Mouse (Mus musculus) liver, adult 2 months (tissue): Measurements from ENCODE around the gene Dapk3. TPM values are rescaled to one million over a fixed set of nuclear protein-coding genes. Genes with fewer than 3 reads are reported as not detected.

ENCODE experiments used
- DNase-seq: peaks from one replicate; pipeline ENCODE4 v3.0.0-alpha.2; 2011; ENCODE audit warnings: low read depth, low spot score; ENCODE audit errors: extremely low read depth
- H3K27ac ChIP-seq: fragments of 200-500 bp; replicated peaks from 2 replicates; pipeline ENCODE4 v1.5.1; 2012; ENCODE audit warnings: low read depth, mild to moderate bottlenecking, control low read depth, inconsistent platforms, low read length; ENCODE audit not compliant: insufficient read depth
- H3K27me3 ChIP-seq: fragments of 200-500 bp; 2 replicates; pipeline ENCODE4 v1.6.1; 2012; ENCODE audit warnings: mild to moderate bottlenecking, moderate library complexity, low read length, inconsistent platforms; ENCODE audit not compliant: control insufficient read depth, insufficient read depth
- H3K36me3 ChIP-seq: fragments of 200-500 bp; 2 replicates; pipeline ENCODE4 v1.6.1; 2012; ENCODE audit warnings: low read length, inconsistent platforms; ENCODE audit not compliant: control insufficient read depth, insufficient read depth
- H3K4me1 ChIP-seq: fragments of 200-500 bp; 2 replicates; pipeline ENCODE4 v1.6.1; 2011; ENCODE audit warnings: low read length; ENCODE audit not compliant: control insufficient read depth, insufficient read depth
- H3K4me3 ChIP-seq: fragments of 200-500 bp; 2 replicates; pipeline ENCODE4 v1.5.1; 2011; ENCODE audit warnings: low read depth, mild to moderate bottlenecking, control low read depth, low read length, moderate library complexity; ENCODE audit not compliant: insufficient read depth
- H3K79me2 ChIP-seq: fragments of 200-500 bp; 2 replicates; pipeline ENCODE4 v1.6.1; 2012; ENCODE audit warnings: inconsistent platforms, mild to moderate bottlenecking, low read length, moderate library complexity; ENCODE audit not compliant: control insufficient read depth, insufficient read depth
- H3K9ac ChIP-seq: fragments of 200-500 bp; 2 replicates; pipeline ENCODE4 v1.6.1; 2012; ENCODE audit warnings: low read depth, mild to moderate bottlenecking, control low read depth, inconsistent platforms, low read length
- CTCF ChIP-seq: fragments of 200-500 bp; IDR thresholded peaks from 2 replicates; pipeline ENCODE4 v1.5.1; 2011; ENCODE audit warnings: low read depth, low read length, control low read depth
- POLR2A ChIP-seq: fragments of 200-500 bp; IDR thresholded peaks from 2 replicates; pipeline ENCODE4 v1.6.1; 2011; ENCODE audit warnings: low read length, control low read depth; ENCODE audit not compliant: insufficient read depth; ENCODE audit errors: extremely low read depth
- WGBS: fragments of 180-500 bp; shearing (Covaris S2); methylation state at CpG from one replicate; pipeline ENCODE4 v1.1.7; 2018; 5-methylcytosine and 5-hydroxymethylcytosine counted together
- polyA plus RNA-seq: library from polyadenylated mRNA; depleted of rRNA; stranded (reverse); fragments of >200 nt; gene quantifications from 2 replicates; pipeline ENCODE4 v1.2.3, GENCODE M21; 2012
- total RNA-seq: library from RNA; depleted of rRNA; stranded (reverse); fragments of >200 nt; gene quantifications from 2 replicates; pipeline ENCODE4 v1.2.3, GENCODE M21; 2014

The Dapk3 gene
- total and polyA plus RNA-seq, 2 experiments: 14.1 to 44.2 TPM

DNA sequence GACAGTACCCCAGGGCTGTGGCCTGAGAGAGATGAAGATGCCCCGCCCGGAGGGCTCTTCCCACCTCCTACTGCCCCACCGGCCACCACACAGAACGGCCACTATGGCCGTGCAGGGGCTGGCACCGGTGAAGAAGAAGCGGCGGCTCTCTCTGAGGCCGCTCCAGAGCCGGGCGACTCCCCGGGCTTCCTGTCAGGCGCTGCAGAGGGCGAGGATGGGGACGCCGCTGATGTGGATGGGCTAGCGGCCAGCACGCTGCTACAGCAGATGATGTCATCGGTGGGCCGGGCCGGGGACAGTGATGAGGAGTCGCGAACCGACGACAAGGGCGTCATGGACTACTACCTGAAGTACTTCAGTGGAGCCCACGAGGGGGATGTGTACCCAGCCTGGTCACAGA is 38.1 kb upstream of the Dapk3 start:
- peaks cover 11% of the 10 kb centered on the region for H3K4me1 ChIP-seq
- no peak overlapping the region for H3K9ac ChIP-seq
- no peak for DNase-seq
- peaks cover 14% of the 10 kb centered on the region for H3K36me3 ChIP-seq
- no peak overlapping the region for H3K27ac ChIP-seq
- WGBS: 88% methylated on average over 26 of the region's 27 CpGs
- no peaks in the 10 kb centered on the region for H3K27me3 ChIP-seq
- TF ChIP-seq CTCF (no peak), POLR2A (no peak)
- peaks cover 68% of the 10 kb centered on the region for H3K79me2 ChIP-seq
- H3K4me3 ChIP-seq: no peak overlapping the region

DNA sequence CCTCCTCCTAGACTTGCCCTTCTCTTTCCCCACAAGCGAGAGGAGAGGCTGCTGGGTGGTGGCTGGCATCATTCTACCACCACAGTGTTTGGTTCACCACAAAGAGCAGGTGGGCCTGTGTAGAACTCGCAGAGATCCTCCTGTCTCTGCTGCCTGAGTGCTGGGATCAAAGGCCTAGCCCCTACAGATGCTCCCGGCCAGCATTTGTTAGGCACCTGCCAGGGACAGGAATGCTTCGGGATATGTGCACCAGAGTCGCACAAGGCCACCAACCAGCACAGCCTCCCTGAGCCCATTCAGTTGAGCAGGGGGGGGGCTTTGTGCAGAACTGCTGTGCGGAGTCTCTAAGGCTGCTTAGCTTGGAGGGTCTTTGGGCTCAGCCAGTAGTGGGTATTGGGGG is 37.5 kb upstream of the Dapk3 start:
- H3K9ac ChIP-seq: no peak overlapping the region
- peaks cover 14% of the 10 kb centered on the region for H3K36me3 ChIP-seq

DNA sequence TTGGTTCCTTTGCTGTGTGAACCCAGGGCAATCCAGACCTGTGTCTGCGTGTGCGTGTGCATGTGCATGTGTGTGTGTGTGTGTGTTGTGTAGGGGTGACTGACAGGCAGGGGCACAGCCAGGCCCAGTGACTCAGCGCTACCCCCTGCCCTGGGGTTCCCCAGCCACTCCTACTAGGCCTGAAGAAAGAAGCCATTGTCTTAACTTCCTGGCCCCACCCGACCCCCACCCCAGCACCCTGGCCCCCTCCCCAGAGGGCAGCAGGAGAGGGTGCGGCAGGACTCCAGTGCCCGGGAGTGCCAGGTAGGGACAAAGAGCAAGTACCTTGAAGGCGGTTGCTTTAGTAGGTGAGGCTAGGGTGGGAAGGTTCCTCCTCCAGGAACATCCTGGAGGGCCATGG is 37.0 kb upstream of the Dapk3 start:
- peaks cover 4% of the 10 kb centered on the region; the same call in 1 of the 2 replicates for H3K4me1 ChIP-seq
- peaks cover 57% of the 10 kb centered on the region for H3K79me2 ChIP-seq
- WGBS: 82% methylated on average over 7 of the region's 7 CpGs
- no peaks in the 10 kb centered on the region for H3K27me3 ChIP-seq
- no peak for DNase-seq
- peaks cover 14% of the 10 kb centered on the region for H3K36me3 ChIP-seq
- no peak overlapping the region for H3K4me3 ChIP-seq
- TF ChIP-seq POLR2A (no peak), CTCF (no peak)
- no peak overlapping the region for H3K27ac ChIP-seq
- no peak overlapping the region for H3K9ac ChIP-seq

More for the DNA sequence above, 37.5 kb upstream of the Dapk3 start:
- peaks cover 8% of the 10 kb centered on the region for H3K4me1 ChIP-seq
- 89% methylated on average over 6 of the region's 6 CpGs for WGBS
- TF ChIP-seq POLR2A: no peak
- TF ChIP-seq CTCF: no peak
- H3K4me3 ChIP-seq: no peak overlapping the region
- no peaks in the 10 kb centered on the region for H3K27me3 ChIP-seq
- no peak overlapping the region for H3K27ac ChIP-seq
- H3K79me2 ChIP-seq: peaks cover 62% of the 10 kb centered on the region
- DNase-seq: no peak

DNA sequence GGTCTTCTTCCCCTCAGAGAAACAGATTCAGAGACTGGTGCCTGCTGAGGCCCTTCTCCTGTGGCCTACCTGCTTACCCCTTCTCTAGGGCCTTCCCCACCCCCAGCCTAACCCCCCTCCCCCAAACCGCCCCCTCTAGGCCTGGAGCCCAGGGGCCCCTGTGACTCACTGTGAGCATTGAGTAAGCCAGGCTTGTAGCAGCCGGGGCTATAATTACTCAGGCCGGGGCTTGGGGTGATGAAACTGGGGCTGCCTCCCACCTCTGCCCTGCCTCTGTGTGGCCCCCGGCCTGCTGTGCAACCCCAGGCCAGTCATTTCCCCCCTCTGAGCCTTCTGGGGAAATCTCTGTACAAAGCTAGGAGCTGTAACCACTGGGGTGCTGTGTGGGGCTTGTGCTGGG is 36.5 kb upstream of the Dapk3 start:
- Histone ChIP-seq H3K36me3 (peaks cover 14% of the 10 kb centered on the region), H3K27me3 (no peaks in the 10 kb centered on the region), H3K27ac (no peak overlapping the region), H3K4me1 (no peaks in the 10 kb centered on the region), H3K4me3 (no peak overlapping the region), H3K79me2 (peaks cover 52% of the 10 kb centered on the region), H3K9ac (no peak overlapping the region)
- DNase-seq: no peak
- WGBS: 85% methylated on average over 4 of the region's 4 CpGs
- TF ChIP-seq POLR2A: no peak
- no peak for TF ChIP-seq CTCF

DNA sequence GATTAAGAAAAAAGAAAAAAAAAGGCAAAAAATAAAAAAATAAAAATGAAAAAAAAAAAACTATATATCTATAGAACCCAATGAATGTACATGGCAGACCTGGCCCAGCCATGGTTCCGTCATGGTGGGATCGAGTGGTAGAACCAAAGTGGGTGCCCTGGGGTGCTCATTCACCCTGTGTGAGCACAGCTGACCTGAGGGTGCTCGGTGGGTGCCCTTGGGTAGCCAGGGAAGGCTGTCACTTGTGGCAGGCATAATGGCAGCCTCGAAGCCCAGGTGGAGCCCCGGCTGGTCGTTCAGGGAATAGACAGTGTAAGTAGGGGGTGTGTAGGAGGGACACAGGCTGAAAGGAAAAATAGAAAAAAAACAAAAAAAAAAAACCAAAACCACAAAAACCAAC is 31.5 kb upstream of the Dapk3 start:
- Histone ChIP-seq H3K4me3 (no peak overlapping the region), H3K9ac (no peak overlapping the region), H3K27ac (no peak overlapping the region), H3K27me3 (no peaks in the 10 kb centered on the region), H3K4me1 (no peaks in the 10 kb centered on the region), H3K79me2 (peaks cover 9% of the 10 kb centered on the region; the same call in 1 of the 2 replicates), H3K36me3 (peaks cover 12% of the 10 kb centered on the region)
- no peak for DNase-seq
- 78% methylated on average over 6 of the region's 6 CpGs for WGBS
- TF ChIP-seq POLR2A (no peak), CTCF (no peak)

DNA sequence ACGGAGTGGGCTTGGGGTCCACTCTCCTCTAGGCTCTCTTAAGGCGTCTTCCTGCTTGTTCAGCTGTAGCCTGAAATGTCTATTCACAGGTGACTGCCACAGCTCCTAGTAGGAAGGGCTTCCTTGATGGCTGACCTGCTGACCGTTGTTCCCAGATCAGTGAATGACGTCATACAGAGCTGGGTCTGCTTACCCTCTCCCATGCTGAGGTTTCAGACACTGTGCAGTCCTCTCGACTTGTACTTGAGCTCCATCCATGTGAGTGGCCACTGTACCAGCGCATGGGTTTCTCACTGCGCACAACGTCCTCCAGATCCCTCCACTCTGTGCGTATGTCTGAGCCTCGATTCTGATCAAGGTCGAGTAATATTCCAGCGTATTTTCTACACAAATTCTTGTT is 30.2 kb upstream of the Dapk3 start:
- H3K27ac ChIP-seq: no peak overlapping the region
- H3K36me3 ChIP-seq: peaks cover 11% of the 10 kb centered on the region
- peaks cover 9% of the 10 kb centered on the region; the same call in 1 of the 2 replicates for H3K79me2 ChIP-seq
- no peak overlapping the region for H3K4me3 ChIP-seq
- no peak for TF ChIP-seq CTCF
- TF ChIP-seq POLR2A: no peak
- peak; percentile 44 for DNase-seq
- no peaks in the 10 kb centered on the region for H3K27me3 ChIP-seq
- 61% methylated on average over 12 of the region's 12 CpGs for WGBS
- no peaks in the 10 kb centered on the region for H3K4me1 ChIP-seq
- H3K9ac ChIP-seq: no peak overlapping the region

DNA sequence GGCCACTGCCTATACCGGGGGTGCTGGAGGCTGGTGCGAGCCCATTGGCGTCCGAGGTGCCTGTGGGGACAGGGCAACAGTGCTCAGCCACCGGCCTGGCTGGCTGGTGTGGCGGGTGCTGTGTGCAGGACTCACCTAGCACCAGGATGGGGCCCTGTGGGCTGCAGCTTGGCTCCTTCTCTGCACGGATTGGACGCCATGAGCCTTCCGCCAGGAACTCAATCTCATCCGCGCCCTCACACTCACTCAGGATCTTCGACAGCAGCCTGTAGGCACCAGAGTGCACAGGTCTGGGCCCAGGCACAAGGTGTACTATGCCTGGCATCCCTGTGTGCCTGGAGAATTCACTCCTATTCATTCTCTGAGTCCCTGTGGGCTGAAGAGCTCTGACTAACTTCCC is 28.5 kb upstream of the Dapk3 start:
- Histone ChIP-seq H3K36me3 (peaks cover 2% of the 10 kb centered on the region; the same call in 1 of the 2 replicates), H3K27ac (no peak overlapping the region), H3K4me3 (no peak overlapping the region), H3K79me2 (no peaks in the 10 kb centered on the region; the same call in 1 of the 2 replicates), H3K9ac (no peak overlapping the region), H3K27me3 (no peaks in the 10 kb centered on the region), H3K4me1 (no peaks in the 10 kb centered on the region)
- no peak for TF ChIP-seq POLR2A
- TF ChIP-seq CTCF: no peak
- no peak for DNase-seq
- WGBS: 96% methylated on average over 12 of the region's 12 CpGs
